Mouse (Mus musculus): ENCODE measurements around the gene Ms4a15.

GRCm38 (mm10) chr19:10985889-10986288, 7.2 kb downstream of the Ms4a15 start:
- TF ChIP-seq CTCF (IDR thresholded peaks at IDR 0.05; ENCODE audit: extremely low read depth, insufficient read depth, low read length): no peak
- no peak for TF ChIP-seq POLR2A (IDR thresholded peaks at IDR 0.05; ENCODE audit: extremely low read depth, insufficient read depth, low read length)

Data from cortical plate, adult 2 months (tissue).